Mouse (Mus musculus) testis, postnatal 14 days (tissue): ENCODE results near the gene Mrps2.

Experiments
- DNase-seq: peaks from one replicate; pipeline ENCODE4 v3.0.0; 2021; ENCODE audit warnings: low spot score

Mrps2 gene

GRCm38 (mm10) chr2:28520581-28520980 is 52.7 kb downstream of the Mrps2 start:
- no peak for DNase-seq
